Mouse (Mus musculus) left cerebral cortex, adult 2 months (tissue): Measurements from ENCODE around the gene Lrmda. TPM values are rescaled to one million over a fixed set of nuclear protein-coding genes. Genes with fewer than 3 reads are reported as not detected.

ENCODE experiments used
- DNase-seq, 2 experiments: peaks; one replicate each; pipeline ENCODE4 v3.0.0; 2021 to 2022; ENCODE audit warnings: low spot score in 2 of 2, mixed read lengths in 1 of 2; ENCODE audit errors: extremely low spot score in 1 of 2
- H3K27ac ChIP-seq: fragments of 200-600 bp; 2 replicates; pipeline ENCODE4 v1.8.1; 2022
- H3K4me3 ChIP-seq: fragments of 200-600 bp; 2 replicates; pipeline ENCODE4 v1.8.1; 2022
- CTCF ChIP-seq: fragments of 200-600 bp; IDR thresholded peaks from 2 replicates; pipeline ENCODE4 v1.8.1; 2022; ENCODE audit warnings: antibody characterized with exemption, mild to moderate bottlenecking, moderate library complexity
- intact Hi-C: fragments of 180-260 bp; cut with DNase I; formaldehyde crosslinking; loops from one replicate; pipeline ENCODE4 v1.15.1; 2025
- total RNA-seq, 2 experiments: library from RNA; stranded (reverse); gene quantifications; 2 replicates each; pipeline ENCODE4 v1.2.3; 2021

Gene Lrmda
- total RNA-seq, 2 experiments from 2014 or later, result 0.87 to 0.97 TPM

DNA sequence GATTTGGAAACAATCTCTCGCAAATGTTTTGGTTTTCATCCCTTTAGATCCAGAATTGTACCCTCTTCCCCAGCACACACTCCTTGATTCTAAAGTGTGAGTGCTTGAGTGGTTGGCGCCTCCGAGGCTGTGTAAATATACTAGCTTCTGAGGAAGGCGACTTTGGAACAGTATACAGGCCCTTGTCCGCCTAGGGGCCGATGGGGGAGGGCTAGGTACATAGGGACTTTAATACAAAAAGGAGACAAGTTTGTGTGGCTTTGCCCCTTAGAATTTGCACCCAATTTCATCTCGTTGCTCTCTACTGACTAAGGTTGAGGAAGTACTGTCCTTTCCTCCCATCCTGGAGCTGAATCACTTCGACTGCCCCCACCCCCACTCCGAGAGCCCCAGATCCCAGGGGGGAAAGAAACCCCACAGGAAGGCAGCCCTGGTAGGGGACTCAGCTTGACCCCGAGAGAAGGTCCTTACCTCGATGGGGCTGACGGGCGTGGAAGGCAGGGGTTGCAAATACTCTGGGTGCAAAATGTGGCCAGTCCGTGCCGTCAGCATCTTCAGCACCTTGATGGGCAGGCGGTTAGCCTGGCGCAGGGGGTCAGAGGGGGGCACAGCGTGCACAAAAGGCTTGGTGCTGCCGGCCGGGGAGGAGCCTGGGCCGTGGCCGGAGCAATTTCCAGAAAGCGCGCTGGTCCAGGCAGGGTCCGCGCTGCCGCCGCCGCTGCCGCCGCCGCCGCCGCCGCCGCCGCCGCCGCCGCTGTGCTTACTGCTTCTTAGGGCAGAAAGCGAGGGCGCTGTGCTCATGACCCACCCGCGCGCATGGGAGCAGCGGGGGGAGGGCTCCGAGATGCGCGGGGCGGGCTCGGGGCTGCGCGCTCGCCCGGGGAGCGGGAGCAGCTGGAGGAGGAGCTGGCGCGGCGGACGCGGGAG is 32.5 kb upstream of the Lrmda start:
- Histone ChIP-seq H3K27ac (peak overlapping the region; percentile 82), H3K4me3 (peak overlapping the region; percentile 58)
- peak in 1 of 2 experiments; percentile 61 for DNase-seq
- TF ChIP-seq CTCF, result no peak
- intact Hi-C loops, result loop anchor here (1.0 to 10.0 kb wide), 5 partner anchors 458 to 1418 kb away; no protein-coding TSS in a partner anchor

DNA sequence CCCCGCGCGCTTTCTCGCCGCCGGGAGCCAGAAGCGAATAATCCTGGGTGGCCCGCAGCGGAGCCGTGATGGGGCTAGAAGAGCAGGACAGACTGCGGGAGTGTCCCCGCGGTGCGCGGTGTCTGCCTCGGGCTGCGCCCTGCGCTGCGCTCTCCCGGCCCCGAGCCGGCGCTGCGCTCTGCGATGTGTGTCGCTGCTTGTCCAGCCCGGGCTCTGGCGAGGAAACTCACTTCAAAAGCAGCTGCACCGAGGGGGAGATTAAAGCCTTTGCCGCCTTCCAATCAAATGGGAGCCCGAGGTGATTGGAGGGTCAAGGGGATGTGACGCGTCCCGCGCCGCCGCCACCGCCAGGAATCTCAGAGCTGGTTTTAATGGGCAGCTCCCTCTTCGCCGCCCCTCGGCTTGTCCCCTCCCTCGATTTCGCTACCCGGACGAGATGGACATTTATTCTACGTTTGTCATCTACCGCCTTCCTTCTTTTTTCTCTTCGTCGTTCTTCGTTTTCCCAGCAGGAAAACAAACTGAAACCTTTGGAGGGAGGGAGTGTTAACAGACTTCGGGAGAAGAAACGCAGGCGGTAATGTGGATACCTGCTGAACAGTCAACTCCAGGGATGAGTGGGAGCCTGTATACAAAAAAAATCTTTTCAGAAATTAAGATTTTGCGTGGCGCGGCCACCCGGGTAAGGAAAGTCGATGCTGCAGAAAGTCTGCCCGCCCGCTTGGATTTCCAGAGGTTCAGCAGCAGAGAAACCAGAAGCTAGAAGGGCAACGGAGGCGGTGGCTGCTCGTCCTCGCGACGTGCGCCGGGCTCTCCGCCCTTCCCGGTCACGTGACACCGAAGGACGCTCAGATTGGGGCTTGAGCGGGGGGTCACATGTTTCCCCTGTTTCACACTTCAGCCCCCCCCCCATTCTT is 31.6 kb upstream of the Lrmda start:
- peak; percentile 84 to 90 for DNase-seq
- Histone ChIP-seq H3K27ac (peak overlapping the region; percentile 82), H3K4me3 (peak overlapping the region; percentile 58)
- intact Hi-C loops, result loop anchor here (2.0 to 10.0 kb wide), 4 partner anchors 457 to 1417 kb away; no protein-coding TSS in a partner anchor
- no peak; the same call in none of the 2 replicates for TF ChIP-seq CTCF

DNA sequence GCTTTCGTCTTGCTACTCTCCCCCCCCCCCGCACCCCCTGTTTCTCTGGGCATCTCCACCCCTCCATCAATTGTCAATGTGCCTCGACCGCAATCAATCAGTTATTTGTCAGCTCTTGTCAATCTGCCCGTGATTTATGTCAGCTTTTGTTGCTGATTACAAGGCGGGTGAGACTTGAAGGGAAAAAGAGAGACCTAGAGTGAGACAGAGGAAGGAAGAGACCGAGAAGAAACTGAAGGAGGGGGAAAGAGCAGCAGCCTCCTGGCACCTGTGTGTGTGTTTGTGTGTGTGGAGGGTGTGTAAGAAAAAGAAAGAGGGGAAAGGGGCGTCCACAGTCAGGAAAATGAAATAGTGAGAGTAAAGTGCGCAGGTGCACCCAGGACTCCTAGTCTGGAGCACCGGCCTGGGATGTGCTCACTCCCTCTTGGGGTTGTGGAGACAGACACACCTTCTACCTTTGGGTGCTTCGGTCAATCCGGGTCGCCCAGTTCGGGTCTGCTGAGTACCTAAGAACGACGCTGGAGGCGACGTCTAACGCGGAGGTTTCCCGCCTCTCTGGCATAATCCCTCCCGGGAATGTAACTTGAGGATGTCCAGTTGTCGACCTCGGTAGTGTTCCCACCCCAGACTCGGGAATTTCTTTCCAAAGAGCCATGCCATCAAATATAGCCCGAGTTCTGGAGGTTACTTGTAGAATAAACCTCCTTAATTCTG is 30.8 kb upstream of the Lrmda start:
- H3K27ac ChIP-seq, result peak overlapping the region; percentile 32; the same call in 1 of the 2 replicates
- TF ChIP-seq CTCF, result no peak
- intact Hi-C loops, result loop anchor here (5.0 to 10.0 kb wide), 2 partner anchors 1059 to 1416 kb away; no protein-coding TSS in a partner anchor
- DNase-seq, result no peak
- peak overlapping the region; percentile 58 for H3K4me3 ChIP-seq

DNA sequence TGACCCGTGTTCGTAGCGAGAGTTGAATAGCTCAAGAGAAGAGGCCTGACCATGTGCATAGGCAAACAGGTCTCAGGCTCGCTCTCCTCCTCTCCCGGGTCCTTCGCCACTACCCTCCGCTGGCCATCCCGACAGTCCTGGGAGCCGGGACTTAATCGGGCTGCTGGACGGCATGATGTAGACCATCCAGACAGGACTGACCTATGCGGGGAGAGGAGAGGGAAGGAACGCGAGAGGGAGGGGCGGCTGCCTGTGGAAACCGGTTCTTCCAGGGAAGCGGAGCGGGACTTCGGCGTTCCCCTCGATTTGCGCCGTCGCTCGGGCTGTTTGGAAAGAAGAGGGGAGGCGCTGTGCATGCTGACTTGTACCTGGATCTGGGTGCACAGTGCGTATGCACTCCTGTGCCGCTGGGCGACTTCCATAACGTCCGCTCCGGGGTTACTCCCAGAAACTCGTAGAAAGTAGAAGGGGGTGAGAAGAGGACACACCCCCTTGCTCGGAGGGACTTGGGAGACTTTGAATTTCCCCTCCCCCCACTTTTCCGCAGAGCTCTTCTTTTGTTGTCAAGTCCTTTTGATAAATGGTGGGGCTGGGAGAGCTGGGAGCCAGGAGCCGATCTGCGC is 30.1 kb upstream of the Lrmda start, which contains the start of gene Zfp503:
Gene Zfp503, minus strand, starts transcription at position 311 of the 623 bp plus-strand sequence.
- peak within 1 kb of the TSS; percentile 58 for H3K4me3 ChIP-seq
- peak; percentile 4 for TF ChIP-seq CTCF
- intact Hi-C loops, result loop anchor here (5.0 to 10.0 kb wide), 2 partner anchors 1058 to 1415 kb away; no protein-coding TSS in a partner anchor
- DNase-seq, result no peak
- peak within 1 kb of the TSS; percentile 32; the same call in 1 of the 2 replicates for H3K27ac ChIP-seq

DNA sequence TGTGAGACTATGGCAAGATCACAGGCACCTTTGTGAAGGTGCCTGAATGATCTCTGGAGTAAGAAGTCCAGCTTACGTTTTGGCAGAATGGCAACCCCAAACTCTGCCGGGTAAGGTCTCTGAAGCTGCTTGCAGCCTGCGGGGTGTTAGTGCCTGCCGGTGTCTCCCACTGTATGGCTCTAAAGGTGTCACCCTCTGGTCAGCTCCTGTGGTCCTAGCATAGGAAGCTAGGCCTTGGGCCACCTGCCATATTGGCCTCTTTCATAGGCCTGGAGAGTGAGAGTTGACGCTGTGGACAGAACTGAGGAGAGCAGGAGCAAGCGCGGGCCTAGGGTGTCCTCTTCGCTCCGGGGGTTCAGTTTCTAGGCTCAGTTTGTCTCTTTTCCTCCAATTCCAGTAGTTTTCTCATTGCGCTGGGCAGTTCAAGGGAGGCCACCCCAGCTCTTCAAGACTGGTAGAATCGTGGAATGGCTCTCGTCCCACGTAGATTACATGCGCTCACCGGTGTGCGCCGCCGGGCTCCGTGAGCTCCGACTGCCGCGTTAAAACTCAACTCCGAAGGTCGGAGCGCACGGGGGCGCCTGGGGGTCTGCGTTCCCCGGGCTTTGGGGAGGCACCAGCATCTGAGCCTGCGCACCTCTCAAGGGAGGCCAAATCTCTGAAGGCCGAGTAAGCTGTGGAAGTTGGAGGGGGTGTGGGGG is 29.0 kb upstream of the Lrmda start:
- no peak overlapping the region for H3K27ac ChIP-seq
- no peak overlapping the region for H3K4me3 ChIP-seq
- no peak for TF ChIP-seq CTCF
- intact Hi-C loops, result no loop called here
- no peak for DNase-seq

DNA sequence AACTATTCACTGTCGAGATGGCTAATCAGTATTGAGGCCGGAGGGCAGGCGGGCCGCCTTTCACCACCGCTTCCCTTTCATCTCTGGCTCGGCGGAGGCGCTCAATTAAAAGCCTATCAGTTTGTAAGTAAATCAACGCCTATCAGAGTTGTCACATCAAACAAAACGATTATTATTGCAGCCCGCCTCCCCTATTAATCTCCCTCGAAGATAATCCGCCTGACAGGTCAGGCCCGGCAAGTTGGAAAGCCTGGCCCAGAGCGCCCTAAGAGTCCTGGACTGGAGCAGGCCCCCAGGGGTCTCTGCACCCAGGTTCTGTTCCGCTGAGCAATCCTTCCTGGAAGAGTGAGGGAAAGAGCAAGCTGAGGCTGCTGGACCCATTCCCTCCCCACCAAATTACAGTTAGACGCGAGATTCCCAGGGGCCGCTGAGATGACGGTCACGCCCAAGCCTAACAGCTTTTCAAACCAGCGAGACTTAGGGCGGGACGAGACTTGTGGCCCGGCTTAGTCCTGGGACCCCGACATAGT is 28.2 kb upstream of the Lrmda start:
- no peak for TF ChIP-seq CTCF
- intact Hi-C loops, result no loop called here
- Histone ChIP-seq H3K27ac (no peak overlapping the region), H3K4me3 (no peak overlapping the region)
- DNase-seq, result no peak

DNA sequence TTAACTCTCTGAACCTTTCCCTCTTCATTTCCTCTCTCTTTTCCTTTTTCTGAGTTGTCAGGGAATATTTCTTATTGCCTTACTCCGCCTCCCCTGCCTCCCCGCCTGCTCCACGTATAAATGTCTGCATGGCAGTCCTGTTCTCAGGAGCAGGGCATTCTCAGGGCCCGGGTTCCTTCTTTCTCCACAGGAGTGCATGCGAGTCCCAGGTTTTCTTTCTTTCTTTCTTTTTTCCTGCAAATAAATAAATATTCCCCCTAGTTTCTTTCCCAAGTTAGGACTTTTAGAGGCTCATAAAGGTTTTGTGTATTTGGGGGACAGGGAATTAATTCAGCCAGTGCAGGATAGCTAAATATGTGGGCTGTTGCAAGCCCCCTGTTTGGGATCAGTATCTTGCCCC is 27.7 kb upstream of the Lrmda start:
- no peak for TF ChIP-seq CTCF
- intact Hi-C loops, result no loop called here
- DNase-seq, result no peak
- Histone ChIP-seq H3K27ac (no peak overlapping the region), H3K4me3 (no peak overlapping the region)

DNA sequence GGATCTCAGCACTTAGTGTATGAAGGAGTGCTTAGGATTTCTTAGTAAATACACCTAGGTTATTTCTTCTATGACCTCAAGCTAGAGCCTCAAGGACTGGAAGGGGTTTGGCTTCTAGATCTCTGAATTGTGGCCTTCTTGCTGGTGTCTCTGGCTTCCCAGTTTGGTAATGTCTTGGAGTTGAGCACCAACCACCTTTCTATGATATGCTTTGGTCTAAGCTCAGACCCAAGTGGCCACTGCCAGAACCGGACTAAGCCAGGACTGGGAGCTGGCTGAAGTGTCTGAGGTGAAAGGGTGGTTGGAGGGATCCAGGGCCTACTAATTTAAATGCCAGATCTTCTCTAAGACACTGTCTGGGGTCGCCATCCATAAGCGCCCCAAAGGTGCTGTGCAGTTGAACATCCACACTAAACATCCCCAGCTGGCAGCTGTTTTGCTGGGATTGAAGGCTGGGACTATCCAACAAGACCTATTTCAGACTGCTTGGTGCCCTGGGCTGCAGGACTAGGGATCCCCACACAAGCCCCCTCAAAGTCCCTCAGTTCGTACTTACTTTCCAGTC is 27.1 kb upstream of the Lrmda start:
- Histone ChIP-seq H3K4me3 (no peak overlapping the region), H3K27ac (no peak overlapping the region)
- TF ChIP-seq CTCF, result no peak
- intact Hi-C loops, result no loop called here
- DNase-seq, result no peak

DNA sequence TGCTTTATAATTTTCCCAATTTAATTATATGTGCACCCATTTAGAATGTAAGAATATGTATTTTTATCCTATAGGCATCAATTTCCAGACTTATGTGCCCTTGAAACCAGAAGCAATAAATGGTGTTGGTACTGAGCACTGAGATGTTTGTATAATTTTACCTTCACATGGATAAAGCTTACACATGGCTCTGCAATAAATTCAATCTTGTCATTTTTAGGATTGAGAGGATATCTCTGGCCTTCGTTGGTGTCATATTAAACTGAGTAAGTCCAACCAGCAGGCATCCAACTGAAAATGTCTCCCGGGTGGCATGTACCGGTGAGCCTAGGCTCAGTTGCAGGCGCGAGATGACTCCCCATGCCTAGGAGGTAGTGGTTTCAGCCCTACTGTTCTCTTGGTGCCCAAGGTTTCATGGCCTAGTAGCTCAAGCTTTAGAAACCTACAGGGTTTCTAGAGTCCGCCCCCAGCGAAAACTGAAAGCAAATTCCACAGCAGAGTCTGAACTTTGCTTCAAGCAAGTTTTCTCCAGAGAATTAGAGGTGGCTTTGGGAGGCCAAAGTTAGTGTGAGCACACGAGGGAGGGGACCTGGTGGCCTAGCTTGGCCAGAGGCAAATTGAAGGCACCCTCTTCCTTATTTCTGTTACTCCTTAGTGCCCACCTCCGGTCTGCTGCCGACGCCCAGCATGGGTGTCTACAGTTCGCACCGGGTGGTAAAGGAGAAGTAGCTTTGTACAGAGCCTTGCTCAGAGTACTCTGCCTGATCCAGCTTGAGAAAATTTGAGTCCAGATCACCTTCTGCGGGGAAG is 26.1 kb upstream of the Lrmda start:
- no peak overlapping the region for H3K4me3 ChIP-seq
- H3K27ac ChIP-seq, result no peak overlapping the region
- DNase-seq, result no peak
- intact Hi-C loops, result no loop called here
- no peak for TF ChIP-seq CTCF
